Mouse (Mus musculus): ENCODE measurements around the gene Lpar3.

Gene Lpar3

GRCm38 (mm10) chr3:146253736-146254320, 33.1 kb downstream of the Lpar3 start:
- no peak for ATAC-seq (ENCODE audit: insufficient number of reproducible peaks, low FRiP score, low TSS enrichment)

GRCm38 (mm10) chr3:146255123-146255522, 34.4 kb downstream of the Lpar3 start:
- no peak for ATAC-seq (ENCODE audit: insufficient number of reproducible peaks, low FRiP score, low TSS enrichment)

- ATAC-seq (ENCODE audit: insufficient number of reproducible peaks, low FRiP score, low TSS enrichment), result no peak
Observed at GRCm38 (mm10) chr3:146257483-146258122, 36.8 kb downstream of the Lpar3 start.

GRCm38 (mm10) chr3:146260203-146260602, 39.4 kb downstream of the Lpar3 start:
- ATAC-seq (ENCODE audit: insufficient number of reproducible peaks, low FRiP score, low TSS enrichment), result no peak

- no peak for ATAC-seq (ENCODE audit: insufficient number of reproducible peaks, low FRiP score, low TSS enrichment)
Observed at GRCm38 (mm10) chr3:146260845-146261244, 40.1 kb downstream of the Lpar3 start.

GRCm38 (mm10) chr3:146262536-146262935, 41.8 kb downstream of the Lpar3 start:
- no peak for ATAC-seq (ENCODE audit: insufficient number of reproducible peaks, low FRiP score, low TSS enrichment)

GRCm38 (mm10) chr3:146264146-146264545, 43.4 kb downstream of the Lpar3 start:
- ATAC-seq (ENCODE audit: insufficient number of reproducible peaks, low FRiP score, low TSS enrichment), result no peak

- no peak for ATAC-seq (ENCODE audit: insufficient number of reproducible peaks, low FRiP score, low TSS enrichment)
Observed at GRCm38 (mm10) chr3:146265545-146266130, 44.9 kb downstream of the Lpar3 start.

- ATAC-seq (ENCODE audit: insufficient number of reproducible peaks, low FRiP score, low TSS enrichment), result no peak
Observed at GRCm38 (mm10) chr3:146268024-146268801, 47.5 kb downstream of the Lpar3 start.

- ATAC-seq (ENCODE audit: insufficient number of reproducible peaks, low FRiP score, low TSS enrichment), result no peak
Observed at GRCm38 (mm10) chr3:146274503-146274902, 53.7 kb downstream of the Lpar3 start.

- ATAC-seq (ENCODE audit: insufficient number of reproducible peaks, low FRiP score, low TSS enrichment), result no peak
Observed at GRCm38 (mm10) chr3:146275360-146276025, 54.7 kb downstream of the Lpar3 start.

- no peak for ATAC-seq (ENCODE audit: insufficient number of reproducible peaks, low FRiP score, low TSS enrichment)
Observed at GRCm38 (mm10) chr3:146276026-146276409, 55.3 kb downstream of the Lpar3 start.

- ATAC-seq (ENCODE audit: insufficient number of reproducible peaks, low FRiP score, low TSS enrichment), result no peak
Observed at GRCm38 (mm10) chr3:146276991-146277390, 56.2 kb downstream of the Lpar3 start.

GRCm38 (mm10) chr3:146277456-146277855, 56.7 kb downstream of the Lpar3 start:
- ATAC-seq (ENCODE audit: insufficient number of reproducible peaks, low FRiP score, low TSS enrichment), result no peak

- no peak for ATAC-seq (ENCODE audit: insufficient number of reproducible peaks, low FRiP score, low TSS enrichment)
Observed at GRCm38 (mm10) chr3:146278195-146279140, 57.7 kb downstream of the Lpar3 start.

- ATAC-seq (ENCODE audit: insufficient number of reproducible peaks, low FRiP score, low TSS enrichment), result no peak
Observed at GRCm38 (mm10) chr3:146283732-146284361, 63.1 kb downstream of the Lpar3 start.

- ATAC-seq (ENCODE audit: insufficient number of reproducible peaks, low FRiP score, low TSS enrichment), result no peak
Observed at GRCm38 (mm10) chr3:146286118-146286517, 65.4 kb downstream of the Lpar3 start.

GRCm38 (mm10) chr3:146291928-146292327, 71.2 kb downstream of the Lpar3 start:
- ATAC-seq (ENCODE audit: insufficient number of reproducible peaks, low FRiP score, low TSS enrichment), result no peak

GRCm38 (mm10) chr3:146292515-146292914, 71.8 kb downstream of the Lpar3 start:
- ATAC-seq (ENCODE audit: insufficient number of reproducible peaks, low FRiP score, low TSS enrichment), result no peak
